Mouse (Mus musculus): ENCODE data around the gene Cdh4. TPM values are rescaled to one million over a fixed set of nuclear protein-coding genes. Genes with fewer than 3 reads are reported as not detected.

The Cdh4 gene
- polyA plus RNA-seq, 1 experiment from 2014 or later, result 4.6 TPM

DNA sequence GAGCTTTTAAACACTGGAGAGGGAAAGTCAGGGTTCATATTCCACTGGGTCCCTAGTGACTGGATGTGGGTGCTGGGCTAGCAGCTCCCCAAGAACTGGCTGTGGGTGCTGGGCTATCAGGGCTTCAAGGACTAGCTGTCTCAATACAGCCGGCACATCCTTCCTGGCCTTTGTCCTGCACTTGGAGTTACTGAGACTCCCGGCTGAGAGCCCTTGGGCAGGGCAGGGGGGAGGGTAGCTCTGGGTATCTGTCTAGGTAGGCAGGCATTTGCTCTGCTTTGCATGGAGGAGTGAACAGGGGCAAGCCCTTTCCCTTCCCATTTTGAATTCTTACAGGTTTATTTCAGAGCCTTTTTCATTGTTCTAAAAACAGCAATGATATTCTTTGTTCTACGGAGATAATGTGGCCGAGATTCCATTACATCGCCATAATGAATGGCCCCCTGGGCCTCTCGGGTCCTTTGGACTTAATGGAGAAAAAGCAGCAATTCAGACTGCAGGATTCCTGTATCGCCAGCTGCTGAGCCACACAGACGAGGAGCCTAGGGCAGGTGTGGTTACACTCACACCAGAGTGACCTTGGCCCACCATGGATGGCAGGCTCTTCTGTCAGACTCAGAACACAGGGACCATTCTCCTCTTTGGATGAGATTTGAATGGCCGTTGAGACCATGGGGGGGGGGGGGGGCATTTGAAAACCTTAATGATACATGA lies 97.5 kb downstream of the Cdh4 start:
- H3K4me1 ChIP-seq, result peaks cover 11% of the 10 kb centered on the region; the same call in 1 of the 2 replicates
- no peaks in the 10 kb centered on the region for H3K9me3 ChIP-seq
- no peaks in the 10 kb centered on the region for H3K36me3 ChIP-seq
- no peak overlapping the region for H3K4me2 ChIP-seq
- no peak overlapping the region for H3K27ac ChIP-seq
- no peak for ATAC-seq (ENCODE audit: insufficient number of reproducible peaks, insufficient read depth, low FRiP score, low TSS enrichment, low read depth)
- no peak overlapping the region for H3K9ac ChIP-seq
- H3K27me3 ChIP-seq, result peaks cover 9% of the 10 kb centered on the region; the same call in 1 of the 2 replicates
- H3K4me3 ChIP-seq, result no peak overlapping the region
- 22% methylated on average over 9 of the region's 9 CpGs for WGBS

DNA sequence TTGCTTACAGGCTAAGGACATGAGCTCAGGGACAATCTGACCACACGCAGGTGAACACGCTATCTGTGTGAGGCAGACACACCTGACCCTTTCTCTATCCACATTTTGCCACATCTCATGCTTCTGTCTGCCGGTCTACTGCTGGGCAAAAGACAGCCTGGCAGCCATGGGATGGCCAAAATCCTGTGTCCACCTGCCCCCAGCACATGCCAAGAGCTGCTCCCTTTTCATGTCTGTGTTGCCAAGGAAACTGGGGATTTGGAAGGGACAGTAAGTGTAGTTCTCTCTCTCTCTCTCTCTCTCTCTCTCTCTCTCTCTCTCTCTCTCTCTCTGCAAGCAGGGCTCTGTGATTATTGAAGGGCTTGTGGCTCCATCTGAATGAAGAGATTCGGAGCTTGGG lies 98.9 kb downstream of the Cdh4 start:
- H3K4me3 ChIP-seq, result no peak overlapping the region
- ATAC-seq (ENCODE audit: insufficient number of reproducible peaks, insufficient read depth, low FRiP score, low TSS enrichment, low read depth), result no peak
- H3K36me3 ChIP-seq, result no peaks in the 10 kb centered on the region
- H3K27me3 ChIP-seq, result peaks cover 9% of the 10 kb centered on the region; the same call in 1 of the 2 replicates
- H3K9ac ChIP-seq, result no peak overlapping the region
- WGBS, result 93% methylated on average over 4 of the region's 4 CpGs
- H3K9me3 ChIP-seq, result no peaks in the 10 kb centered on the region
- peaks cover 11% of the 10 kb centered on the region; the same call in 1 of the 2 replicates for H3K4me1 ChIP-seq
- no peak overlapping the region for H3K27ac ChIP-seq
- no peak overlapping the region for H3K4me2 ChIP-seq

DNA sequence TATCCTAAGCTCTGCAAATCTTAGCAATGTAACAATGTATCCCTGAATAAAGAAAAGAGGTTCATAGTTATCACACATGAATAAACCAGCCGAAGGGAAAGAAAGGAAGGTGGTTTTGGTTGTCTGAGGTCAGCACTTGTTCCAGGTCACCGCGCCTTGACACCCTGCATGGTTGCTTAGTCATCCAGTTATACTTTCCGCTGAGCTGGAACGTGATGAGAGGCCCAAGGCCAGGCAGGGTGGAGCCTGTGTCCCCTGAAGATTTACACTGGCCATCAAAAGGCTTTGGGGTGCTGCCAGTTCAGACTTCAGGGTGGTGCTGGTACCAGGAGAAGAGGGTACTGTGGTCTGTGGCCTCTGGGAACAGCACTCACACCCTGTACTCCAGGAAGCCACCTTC lies 105.4 kb downstream of the Cdh4 start:
- no peaks in the 10 kb centered on the region for H3K9me3 ChIP-seq
- no peaks in the 10 kb centered on the region for H3K36me3 ChIP-seq
- H3K4me1 ChIP-seq, result no peaks in the 10 kb centered on the region
- no peak overlapping the region for H3K9ac ChIP-seq
- no peaks in the 10 kb centered on the region for H3K27me3 ChIP-seq
- no peak for ATAC-seq (ENCODE audit: insufficient number of reproducible peaks, insufficient read depth, low FRiP score, low TSS enrichment, low read depth)
- H3K4me3 ChIP-seq, result no peak overlapping the region
- WGBS, result 73% methylated on average over 5 of the region's 5 CpGs
- H3K4me2 ChIP-seq, result no peak overlapping the region
- H3K27ac ChIP-seq, result no peak overlapping the region

DNA sequence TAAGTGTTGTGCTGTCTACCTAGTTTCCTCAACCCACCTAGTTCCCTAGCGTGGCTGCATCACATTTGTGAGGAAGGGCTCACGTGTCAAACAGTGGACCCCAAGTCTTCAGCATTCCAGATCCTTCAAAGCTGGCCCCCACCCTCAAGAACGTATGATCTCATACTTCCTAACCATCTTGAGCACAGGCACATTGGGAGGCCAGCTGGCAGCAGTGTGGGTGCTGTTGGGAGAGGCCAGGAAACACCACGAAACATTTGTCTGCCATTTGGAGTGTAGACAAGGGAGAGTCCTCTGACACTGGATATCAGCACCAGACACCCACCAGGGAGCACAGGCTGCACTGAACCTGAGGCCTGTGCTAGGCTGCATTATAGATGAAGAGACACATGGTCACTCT lies 113.7 kb downstream of the Cdh4 start:
- no peak overlapping the region for H3K4me2 ChIP-seq
- no peak overlapping the region for H3K9ac ChIP-seq
- H3K4me3 ChIP-seq, result no peak overlapping the region
- H3K27me3 ChIP-seq, result no peaks in the 10 kb centered on the region
- ATAC-seq (ENCODE audit: insufficient number of reproducible peaks, insufficient read depth, low FRiP score, low TSS enrichment, low read depth), result no peak
- H3K4me1 ChIP-seq, result no peaks in the 10 kb centered on the region
- H3K27ac ChIP-seq, result no peak overlapping the region
- no peaks in the 10 kb centered on the region for H3K36me3 ChIP-seq
- no peaks in the 10 kb centered on the region for H3K9me3 ChIP-seq
- WGBS, result 85% methylated on average over 4 of the region's 4 CpGs

DNA sequence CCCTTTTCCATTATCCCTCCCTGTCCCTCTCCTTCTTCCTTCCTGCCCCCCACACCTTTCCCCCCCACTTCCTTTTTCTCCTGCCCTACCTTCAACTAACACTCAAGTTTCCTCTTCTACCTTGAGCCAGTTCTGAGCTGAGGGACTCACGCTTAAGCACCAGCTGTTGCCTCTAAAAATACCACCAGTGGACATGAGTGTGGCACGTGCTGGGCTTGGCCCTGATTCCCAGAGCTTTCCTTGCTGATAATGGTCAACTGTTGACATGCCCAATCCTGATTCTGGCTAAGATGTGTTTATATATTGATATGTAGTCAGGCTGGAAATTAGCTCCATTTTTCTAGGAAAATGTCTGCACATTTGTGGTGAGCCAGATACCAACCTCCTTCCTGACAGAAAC lies 120.1 kb downstream of the Cdh4 start:
- Histone ChIP-seq H3K9ac (no peak overlapping the region), H3K4me3 (no peak overlapping the region), H3K27me3 (peaks cover 14% of the 10 kb centered on the region), H3K4me1 (peaks cover 5% of the 10 kb centered on the region; the same call in 1 of the 2 replicates), H3K4me2 (no peak overlapping the region), H3K36me3 (no peaks in the 10 kb centered on the region), H3K27ac (no peak overlapping the region), H3K9me3 (no peaks in the 10 kb centered on the region)
- WGBS, result 81% methylated on average over 2 of the region's 2 CpGs
- no peak for ATAC-seq (ENCODE audit: insufficient number of reproducible peaks, insufficient read depth, low FRiP score, low TSS enrichment, low read depth)

DNA sequence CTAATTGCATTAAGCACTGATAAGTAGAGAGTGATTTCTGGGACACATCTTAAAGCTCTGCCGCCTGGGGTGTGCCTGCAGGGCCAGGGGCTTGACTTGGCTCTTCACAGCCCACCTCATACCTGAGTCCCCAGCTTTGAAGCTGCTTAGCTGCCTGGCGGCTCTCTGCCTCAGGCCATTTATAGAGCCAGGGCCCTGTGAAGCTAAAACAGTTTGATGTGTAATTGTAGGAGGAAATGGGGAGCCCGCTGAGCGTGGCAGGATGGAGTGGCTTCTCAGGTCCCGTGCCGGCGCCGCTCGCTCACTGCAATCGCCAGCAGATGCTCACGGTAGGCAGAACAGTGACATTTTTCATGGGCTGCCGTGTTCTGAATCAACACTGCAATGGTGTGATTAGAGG lies 123.4 kb downstream of the Cdh4 start:
- H3K4me2 ChIP-seq, result no peak overlapping the region
- no peaks in the 10 kb centered on the region; the same call in 1 of the 2 replicates for H3K9me3 ChIP-seq
- H3K4me3 ChIP-seq, result no peak overlapping the region
- no peak for ATAC-seq (ENCODE audit: insufficient number of reproducible peaks, insufficient read depth, low FRiP score, low TSS enrichment, low read depth)
- no peaks in the 10 kb centered on the region for H3K36me3 ChIP-seq
- H3K4me1 ChIP-seq, result peaks cover 18% of the 10 kb centered on the region
- WGBS, result 11% methylated on average over 12 of the region's 12 CpGs
- no peak overlapping the region for H3K27ac ChIP-seq
- peaks cover 23% of the 10 kb centered on the region for H3K27me3 ChIP-seq
- H3K9ac ChIP-seq, result no peak overlapping the region

DNA sequence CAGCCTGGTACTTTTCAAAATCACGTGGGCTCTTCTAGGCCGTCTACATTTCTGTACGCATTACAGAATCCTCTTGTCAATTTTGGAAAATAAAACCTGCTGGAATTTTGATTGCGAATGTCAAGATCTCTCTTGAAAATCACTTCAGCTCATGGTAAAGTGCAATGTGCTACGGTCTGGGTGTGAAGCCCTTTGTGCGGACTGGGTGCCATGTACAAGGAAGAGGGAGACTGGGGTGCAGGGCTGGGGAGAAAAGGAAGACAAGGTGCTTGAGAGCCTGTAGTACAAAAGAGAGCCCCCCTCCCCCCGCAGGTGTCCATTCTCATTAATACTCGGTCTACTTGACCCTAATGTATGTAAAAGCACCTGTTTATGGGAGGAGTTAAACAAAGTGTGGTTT lies 125.7 kb downstream of the Cdh4 start:
- Histone ChIP-seq H3K4me1 (peaks cover 24% of the 10 kb centered on the region), H3K27me3 (peaks cover 26% of the 10 kb centered on the region), H3K4me3 (no peak overlapping the region), H3K9ac (no peak overlapping the region), H3K9me3 (no peaks in the 10 kb centered on the region; the same call in 1 of the 2 replicates), H3K27ac (no peak overlapping the region), H3K4me2 (no peak overlapping the region), H3K36me3 (no peaks in the 10 kb centered on the region)
- WGBS, result 92% methylated on average over 8 of the region's 8 CpGs
- ATAC-seq (ENCODE audit: insufficient number of reproducible peaks, insufficient read depth, low FRiP score, low TSS enrichment, low read depth), result no peak

DNA sequence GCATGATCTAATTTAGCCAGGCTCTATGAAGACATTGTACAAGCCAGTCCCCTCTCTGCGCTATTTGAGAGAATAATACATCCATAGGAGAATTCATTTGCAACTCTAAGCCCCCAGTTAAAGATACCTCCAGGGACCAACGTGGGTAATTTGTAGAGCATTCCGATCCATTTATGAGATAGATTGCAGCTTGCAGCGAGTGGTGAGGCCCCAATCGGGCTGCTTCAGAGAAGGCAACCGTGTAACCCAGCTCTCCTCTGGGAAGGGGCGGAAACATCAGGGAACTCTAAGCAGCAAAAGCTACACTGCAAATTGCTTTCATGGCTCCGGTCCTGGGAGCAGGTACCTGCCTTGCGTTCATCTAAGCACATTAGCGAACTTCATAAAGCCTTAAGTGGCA lies 126.9 kb downstream of the Cdh4 start:
- H3K9ac ChIP-seq, result no peak overlapping the region
- no peaks in the 10 kb centered on the region; the same call in 1 of the 2 replicates for H3K9me3 ChIP-seq
- peaks cover 26% of the 10 kb centered on the region for H3K27me3 ChIP-seq
- no peak overlapping the region for H3K4me2 ChIP-seq
- H3K36me3 ChIP-seq, result no peaks in the 10 kb centered on the region
- ATAC-seq (ENCODE audit: insufficient number of reproducible peaks, insufficient read depth, low FRiP score, low TSS enrichment, low read depth), result no peak
- WGBS, result 37% methylated on average over 10 of the region's 10 CpGs
- no peak overlapping the region for H3K4me3 ChIP-seq
- no peak overlapping the region for H3K27ac ChIP-seq
- H3K4me1 ChIP-seq, result peaks cover 24% of the 10 kb centered on the region

DNA sequence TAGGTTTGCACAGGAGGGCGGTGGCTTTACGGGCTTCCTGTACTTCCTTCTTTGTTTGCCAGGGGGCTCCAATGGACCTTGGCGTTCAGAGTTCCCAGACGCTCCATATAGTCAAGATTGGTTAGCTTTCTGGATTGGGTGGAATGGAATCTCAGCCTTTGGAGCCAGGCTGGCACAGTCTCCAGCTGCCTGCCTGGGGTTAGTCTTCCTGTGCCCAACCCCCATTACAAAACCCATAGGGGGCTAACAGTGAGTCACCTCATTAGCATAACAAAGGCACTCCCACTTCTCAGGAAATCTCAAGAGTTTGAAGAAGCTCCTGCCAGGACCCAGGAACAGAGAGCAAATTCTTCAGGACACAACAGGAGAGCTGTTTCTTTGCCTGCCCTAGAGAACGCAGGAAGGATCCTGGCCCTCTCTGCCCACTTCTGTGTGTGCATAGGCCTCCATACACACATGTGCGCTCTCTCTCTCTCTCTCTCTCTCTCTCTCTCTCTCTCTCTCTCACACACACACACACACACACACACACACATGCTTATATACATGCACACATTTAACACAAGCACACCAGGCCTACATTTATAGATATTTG lies 129.0 kb downstream of the Cdh4 start:
- Histone ChIP-seq H3K4me3 (no peak overlapping the region), H3K9ac (no peak overlapping the region), H3K4me1 (peaks cover 20% of the 10 kb centered on the region), H3K36me3 (no peaks in the 10 kb centered on the region), H3K9me3 (no peaks in the 10 kb centered on the region; the same call in 1 of the 2 replicates), H3K4me2 (no peak overlapping the region), H3K27me3 (peaks cover 13% of the 10 kb centered on the region), H3K27ac (no peak overlapping the region)
- WGBS, result 30% methylated on average over 6 of the region's 6 CpGs
- ATAC-seq (ENCODE audit: insufficient number of reproducible peaks, insufficient read depth, low FRiP score, low TSS enrichment, low read depth), result no peak

DNA sequence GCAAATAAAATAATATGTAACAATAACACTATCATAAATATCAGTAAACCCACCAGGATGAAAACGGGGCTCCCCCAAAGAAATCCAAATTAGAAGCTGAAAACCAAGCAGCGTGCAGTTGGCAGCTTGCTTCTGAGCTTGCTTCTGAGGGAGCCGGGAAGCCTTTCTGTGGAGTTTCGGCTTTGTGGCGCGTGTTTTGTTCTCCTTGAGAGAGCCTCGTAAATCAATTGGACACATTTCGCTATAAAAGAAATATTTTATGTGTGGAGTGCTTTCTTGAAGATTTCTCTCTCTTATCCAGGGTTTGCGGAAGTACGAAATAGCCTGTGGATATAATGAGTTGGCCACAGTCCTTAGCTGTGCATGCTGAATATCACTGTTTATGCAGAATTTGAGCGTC lies 131.1 kb downstream of the Cdh4 start:
- H3K4me3 ChIP-seq, result no peak overlapping the region

DNA sequence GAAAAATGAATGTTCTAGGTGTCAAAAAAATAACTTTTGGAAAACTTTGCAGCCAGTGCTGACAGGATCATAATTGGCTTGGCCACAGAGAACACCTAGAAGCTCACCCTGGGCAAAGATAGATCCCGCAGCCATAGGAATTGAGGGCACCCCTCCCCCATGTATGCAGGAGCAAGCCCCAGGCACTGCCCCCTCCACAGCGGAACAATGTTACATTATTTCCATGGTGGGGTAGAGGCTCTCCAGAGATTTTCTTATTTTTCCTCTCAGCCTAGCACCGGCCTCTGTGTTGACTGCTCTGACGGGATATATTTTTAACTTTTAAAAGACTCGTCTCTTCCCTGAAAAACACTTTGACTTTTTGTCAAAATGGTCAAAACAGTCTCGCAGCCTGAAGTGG lies 131.6 kb downstream of the Cdh4 start:
- WGBS, result 44% methylated on average over 6 of the region's 6 CpGs
- peaks cover 13% of the 10 kb centered on the region for H3K27me3 ChIP-seq
- no peaks in the 10 kb centered on the region for H3K36me3 ChIP-seq
- H3K9ac ChIP-seq, result no peak overlapping the region
- H3K27ac ChIP-seq, result no peak overlapping the region
- H3K4me3 ChIP-seq, result no peak overlapping the region
- ATAC-seq (ENCODE audit: insufficient number of reproducible peaks, insufficient read depth, low FRiP score, low TSS enrichment, low read depth), result 0 out of 2 replicates have a peak, but pooled peaks have one; percentile 53
- H3K4me1 ChIP-seq, result peaks cover 17% of the 10 kb centered on the region
- H3K9me3 ChIP-seq, result no peaks in the 10 kb centered on the region
- no peak overlapping the region for H3K4me2 ChIP-seq

More for the DNA sequence above, 131.1 kb downstream of the Cdh4 start:
- peaks cover 20% of the 10 kb centered on the region for H3K4me1 ChIP-seq
- H3K9ac ChIP-seq, result no peak overlapping the region
- H3K4me2 ChIP-seq, result no peak overlapping the region
- whole genome bisulfite sequencing, result 62% methylated on average over 11 of the region's 11 CpGs
- H3K36me3 ChIP-seq, result no peaks in the 10 kb centered on the region
- no peak overlapping the region for H3K27ac ChIP-seq
- H3K27me3 ChIP-seq, result peaks cover 13% of the 10 kb centered on the region
- no peak for ATAC-seq (ENCODE audit: insufficient number of reproducible peaks, insufficient read depth, low FRiP score, low TSS enrichment, low read depth)
- H3K9me3 ChIP-seq, result no peaks in the 10 kb centered on the region; the same call in 1 of the 2 replicates

DNA sequence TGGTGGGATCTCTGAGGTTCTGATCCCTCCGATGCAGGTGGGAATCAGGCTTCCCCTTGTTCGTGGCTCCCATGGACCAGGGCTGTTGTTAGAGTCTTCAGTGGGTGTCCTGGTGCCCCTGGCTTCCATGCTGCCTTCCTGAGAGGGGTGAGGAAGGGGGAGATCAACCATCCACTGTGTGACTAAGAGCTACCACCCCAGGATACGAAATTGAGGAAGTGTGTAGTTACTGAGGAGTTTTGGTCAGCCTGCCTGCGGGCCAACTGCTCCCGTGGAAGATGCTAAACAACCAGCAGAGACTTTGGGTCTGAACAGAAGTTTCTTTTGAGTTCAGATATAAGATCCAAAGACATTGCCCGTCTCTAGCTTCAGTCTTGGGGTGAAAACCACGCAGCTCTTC lies 133.4 kb downstream of the Cdh4 start:
- Histone ChIP-seq H3K4me3 (no peak overlapping the region), H3K4me1 (peaks cover 7% of the 10 kb centered on the region), H3K27me3 (peaks cover 7% of the 10 kb centered on the region), H3K36me3 (no peaks in the 10 kb centered on the region), H3K4me2 (no peak overlapping the region), H3K9ac (no peak overlapping the region), H3K9me3 (no peaks in the 10 kb centered on the region), H3K27ac (no peak overlapping the region)
- ATAC-seq (ENCODE audit: insufficient number of reproducible peaks, insufficient read depth, low FRiP score, low TSS enrichment, low read depth), result no peak
- 80% methylated on average over 7 of the region's 7 CpGs for WGBS

All from embryonic facial prominence, embryonic 13.5 days (tissue).